Mouse (Mus musculus) lung, postnatal 10 days (tissue): ENCODE measurements around the gene Abat.
A peak's percentile ranks its signal among the peaks of the same experiment; 100 is the strongest.
"Not testable (repeated sequence)": the region's sequence is repeated elsewhere in the genome, so short reads cannot be mapped to it uniquely, and the experiment has no call there.

Source experiments
- DNase-seq: peaks from one replicate; pipeline ENCODE4 v3.0.0; 2021

Abat gene

DNA sequence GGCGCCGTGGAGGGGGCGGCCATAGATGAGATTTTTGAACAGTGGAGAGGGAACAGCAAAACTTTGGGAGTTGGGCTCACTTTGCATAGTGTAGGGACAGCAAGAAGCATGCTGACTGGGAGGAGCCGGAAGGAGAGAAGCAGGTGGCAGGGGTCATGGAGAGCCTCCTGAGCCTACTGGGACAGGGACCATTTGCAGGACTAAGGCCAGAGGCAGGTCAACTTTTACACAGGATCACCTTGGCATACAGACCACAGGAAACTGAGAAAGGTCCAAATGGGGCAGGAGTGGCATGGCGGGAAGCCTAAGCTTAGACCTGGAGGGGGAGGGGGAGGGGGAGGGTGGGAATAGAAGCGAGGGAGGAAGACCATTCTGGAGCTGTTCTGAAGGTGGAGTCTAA, 20.2 kb downstream of the Abat start:
- no peak for DNase-seq

DNA sequence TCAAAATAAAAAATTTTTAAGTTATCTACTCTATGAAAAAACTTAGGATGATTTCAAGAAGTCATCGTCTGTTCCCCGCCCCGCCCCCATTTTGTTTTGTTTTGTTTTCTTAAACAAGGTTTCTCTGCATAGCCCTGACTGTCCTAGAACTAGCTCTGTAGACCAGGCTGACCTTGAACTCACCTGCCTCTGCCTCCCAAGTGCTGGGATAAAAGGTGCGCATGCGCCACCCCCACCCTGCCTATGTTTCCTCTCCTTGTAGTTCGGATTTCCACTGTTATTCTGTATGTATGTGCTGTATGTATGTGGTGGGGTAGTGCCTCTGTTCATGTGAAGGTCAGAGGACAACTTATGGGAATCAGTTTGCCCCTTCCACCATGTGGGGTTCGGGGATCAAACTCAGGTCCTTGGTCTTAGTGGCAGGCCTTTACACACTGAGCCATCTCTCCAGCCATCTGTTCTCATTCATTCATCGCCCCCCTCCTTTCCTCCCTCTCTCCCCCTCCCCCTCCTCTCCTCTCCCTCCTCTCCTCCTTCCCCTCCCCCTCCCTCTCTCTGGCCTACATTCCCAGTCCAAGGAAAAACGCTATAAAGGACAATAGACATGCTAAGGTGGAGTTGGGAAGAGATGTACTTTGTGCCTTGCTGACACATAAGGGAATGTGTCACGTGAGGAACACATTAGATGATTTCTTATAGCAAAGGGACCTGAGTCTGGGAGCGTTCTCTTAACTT, 21.4 kb downstream of the Abat start:
- DNase-seq: no peak

DNA sequence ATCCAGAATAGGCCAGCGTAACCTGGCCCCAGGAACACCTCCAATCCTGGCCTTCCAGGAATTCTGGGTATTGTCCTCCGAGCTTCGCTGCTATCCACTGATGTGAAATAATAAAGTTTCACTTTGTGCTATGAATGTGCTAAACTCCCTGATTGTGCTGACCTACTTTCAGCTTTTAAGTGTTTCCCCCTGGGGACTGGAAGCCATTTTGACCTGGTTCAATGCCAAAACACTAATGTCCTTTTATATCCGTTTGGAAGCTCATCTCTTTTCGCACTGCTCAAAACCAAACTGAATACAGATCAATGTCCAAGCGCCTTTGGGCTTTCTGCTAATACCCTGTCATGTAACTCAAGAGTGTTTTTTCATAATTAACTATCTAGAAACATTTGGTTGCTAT, 22.2 kb downstream of the Abat start:
- peak; percentile 19 for DNase-seq

DNA sequence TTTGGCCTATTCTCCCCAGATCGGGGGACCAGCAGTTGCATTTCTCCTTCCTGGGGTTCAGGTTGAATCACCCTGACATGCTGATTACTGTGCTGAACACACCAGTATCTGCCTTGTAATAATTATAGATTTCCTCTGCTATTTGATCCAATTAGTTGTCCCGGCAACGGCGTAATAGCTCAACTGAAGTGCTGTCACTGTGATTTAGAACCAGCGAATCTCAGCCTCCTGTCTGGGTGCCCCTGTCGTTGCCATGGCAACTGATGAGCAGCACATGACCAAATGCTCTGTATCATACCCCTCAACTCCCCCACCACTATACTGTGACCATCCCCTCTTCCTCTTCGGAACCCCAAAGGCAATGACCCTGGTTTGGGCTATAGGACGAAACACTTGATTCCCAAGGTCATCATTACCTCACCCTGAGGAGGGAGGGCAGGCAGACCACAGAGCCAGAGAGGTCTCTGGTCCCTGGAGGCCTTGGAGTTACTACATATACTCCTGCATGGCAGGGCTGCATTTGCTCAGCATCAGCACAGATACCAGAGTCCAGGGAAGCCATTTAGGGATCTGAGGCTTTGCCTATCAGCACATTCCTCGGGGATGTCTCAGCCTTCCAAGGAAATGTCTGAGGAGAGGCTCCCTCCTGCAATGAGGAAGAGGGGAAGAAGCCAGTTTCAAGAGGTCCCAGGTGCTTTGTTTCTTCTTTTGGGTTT, 26.1 kb downstream of the Abat start:
- no peak for DNase-seq

DNA sequence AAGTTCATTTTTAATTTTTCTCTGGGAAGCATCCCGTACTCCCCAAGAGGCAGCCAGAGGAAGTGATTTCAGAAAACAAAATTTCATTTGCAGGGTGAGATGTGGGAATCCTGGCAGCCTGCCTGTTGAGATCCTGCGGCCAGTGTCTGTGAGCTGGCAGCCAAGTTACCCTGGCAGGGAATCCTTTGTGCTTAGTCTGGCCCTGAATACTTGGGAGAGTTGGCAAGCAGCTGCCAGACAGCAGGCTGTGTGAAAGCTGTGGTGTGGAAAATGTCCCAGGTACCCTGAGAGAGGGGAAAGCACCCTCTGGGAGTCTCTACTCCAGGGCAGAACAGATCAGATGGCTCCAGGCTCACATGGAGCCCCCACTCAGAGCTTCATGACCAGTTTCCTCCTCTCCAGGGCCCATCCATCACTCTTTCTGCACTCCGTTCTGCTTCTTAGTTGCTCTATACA, 27.7 kb downstream of the Abat start:
- DNase-seq: peak; percentile 84

DNA sequence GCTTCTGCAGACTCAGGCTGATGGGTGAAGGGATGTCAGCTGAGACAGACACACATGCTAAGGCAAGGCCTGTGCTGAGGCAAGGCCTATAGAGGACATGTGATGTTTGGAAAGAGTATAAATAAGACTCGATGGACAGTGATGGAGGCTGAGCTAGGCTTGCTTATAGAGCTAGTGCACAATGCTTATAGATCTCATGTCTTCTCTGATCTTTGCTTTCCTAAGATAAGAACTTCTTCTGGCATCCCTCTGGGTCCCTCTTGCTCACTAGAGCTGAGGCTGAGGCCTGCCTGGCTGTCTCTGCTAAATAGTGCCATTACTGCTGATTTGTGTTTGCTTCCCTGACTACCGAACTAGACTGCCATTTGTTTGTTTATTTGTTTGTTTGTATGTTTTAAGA, 34.6 kb downstream of the Abat start:
- no peak for DNase-seq

DNA sequence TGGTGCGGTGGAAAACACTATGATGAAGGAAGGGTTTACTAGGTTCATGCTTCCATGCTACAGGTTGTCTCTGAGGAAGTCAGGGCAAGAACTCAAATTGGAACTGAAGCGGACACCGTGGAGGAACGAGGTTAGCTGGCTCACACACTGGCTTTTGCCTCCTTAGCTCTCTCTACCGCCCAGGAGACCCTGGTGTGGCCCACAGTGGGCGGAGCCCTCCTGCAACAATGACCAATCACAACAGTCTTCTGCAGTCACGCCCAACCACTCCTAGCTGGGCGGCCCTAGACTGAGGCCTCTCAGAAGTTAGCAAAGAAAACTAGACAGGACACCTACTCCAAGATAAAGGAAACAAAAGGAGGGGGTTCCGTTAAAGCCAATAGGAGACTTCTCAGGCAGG, 36.3 kb downstream of the Abat start:
- no peak for DNase-seq

DNA sequence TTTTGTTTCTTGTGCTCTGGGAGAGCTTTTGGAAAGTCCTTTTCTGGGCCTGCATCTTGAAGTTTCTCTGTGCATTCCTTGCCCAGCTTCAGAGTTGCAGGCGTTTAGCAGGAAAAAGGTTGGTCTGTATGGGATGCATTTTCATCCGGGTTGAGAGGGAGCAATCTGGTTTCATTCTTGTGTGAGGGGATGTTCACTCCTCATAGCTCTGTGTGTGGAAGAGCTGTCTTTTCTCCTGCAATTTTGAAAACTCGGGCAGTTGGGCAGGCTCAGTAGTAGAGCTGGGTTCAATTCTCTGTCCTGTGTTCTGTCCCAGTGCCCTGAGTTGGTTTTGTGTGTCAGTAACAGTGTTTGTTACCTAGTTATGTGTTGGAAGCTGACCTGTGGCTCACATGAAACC, 41.1 kb downstream of the Abat start:
- no peak for DNase-seq

DNA sequence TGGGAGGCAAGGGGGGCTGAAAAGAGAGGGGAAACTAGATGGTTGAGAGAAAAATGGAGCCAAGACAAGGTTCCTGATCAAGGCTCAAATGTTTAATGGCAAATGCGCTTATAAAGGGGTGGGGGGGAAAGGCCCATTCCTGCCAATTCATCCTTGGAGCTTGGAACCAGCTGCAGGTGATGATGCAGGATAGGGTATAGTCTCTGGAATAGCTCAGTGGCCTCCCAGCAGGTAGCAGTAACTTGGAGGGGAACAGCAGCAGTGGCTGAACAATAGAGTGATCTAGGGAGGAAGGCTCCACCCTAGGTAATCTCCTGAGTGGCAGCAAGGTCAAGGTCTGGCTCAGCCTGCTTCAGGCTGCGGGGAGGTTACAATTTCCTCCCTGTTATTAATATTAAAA, 41.5 kb downstream of the Abat start:
- not testable (repeated sequence) for DNase-seq

DNA sequence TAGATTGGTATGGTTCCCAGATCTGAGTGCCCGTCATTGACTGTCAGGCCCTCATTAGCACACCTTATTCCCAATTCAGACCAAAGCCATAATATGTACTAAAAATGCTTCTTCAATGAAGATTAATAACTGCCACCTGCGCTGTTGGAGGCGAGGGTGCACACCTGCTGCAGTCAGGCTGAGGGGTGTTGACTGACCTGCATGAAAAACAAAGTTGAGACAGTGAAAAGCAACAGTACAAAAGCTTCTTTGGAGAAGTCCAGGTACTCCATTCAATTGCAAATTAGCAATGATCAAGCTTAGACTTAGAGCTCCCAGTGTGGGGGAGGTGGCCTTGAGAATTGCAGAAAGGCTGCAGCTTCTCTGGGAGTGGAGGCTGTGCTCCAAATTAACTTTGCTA, 42.1 kb downstream of the Abat start:
- DNase-seq: not testable (repeated sequence)

DNA sequence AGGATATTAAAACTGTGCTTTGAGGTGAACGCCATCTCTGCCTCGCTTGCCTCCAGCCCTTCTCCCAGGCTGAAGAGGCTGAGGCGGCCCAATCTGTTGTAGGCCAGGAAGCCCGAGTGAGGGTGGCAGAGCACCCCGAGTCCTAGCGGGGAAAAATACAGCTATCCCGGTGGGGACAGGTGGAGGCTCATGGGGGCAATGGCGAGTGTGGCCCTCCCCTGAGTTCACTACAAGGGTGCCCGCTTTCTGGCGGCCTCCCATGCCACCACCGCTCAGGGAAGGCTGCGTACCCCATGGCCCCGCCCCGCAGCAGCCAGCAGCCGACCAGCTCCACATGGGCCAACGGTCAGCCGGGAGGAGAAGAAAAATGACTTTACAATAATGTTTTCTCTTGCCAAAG, 46.9 kb downstream of the Abat start:
- DNase-seq: no peak

DNA sequence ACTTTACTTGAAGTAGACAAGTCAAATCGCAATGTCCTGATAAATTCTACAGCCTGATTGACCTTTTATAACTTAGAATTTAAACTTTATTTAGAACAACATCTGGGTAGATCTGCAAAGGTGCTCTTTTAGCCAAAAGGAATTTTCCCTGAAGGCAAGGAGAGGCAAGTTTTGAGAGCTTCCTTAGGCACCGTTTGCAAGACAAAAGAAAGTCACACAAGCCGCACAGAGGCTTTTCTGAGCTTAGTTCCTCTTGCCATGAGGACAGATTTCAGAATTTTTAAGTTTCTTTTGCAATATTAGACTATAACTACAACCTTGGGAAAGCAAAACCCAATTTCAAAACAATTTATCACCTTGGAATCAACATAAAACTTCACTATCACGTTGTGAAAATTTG, 47.9 kb downstream of the Abat start:
- DNase-seq: not testable (repeated sequence)

DNA sequence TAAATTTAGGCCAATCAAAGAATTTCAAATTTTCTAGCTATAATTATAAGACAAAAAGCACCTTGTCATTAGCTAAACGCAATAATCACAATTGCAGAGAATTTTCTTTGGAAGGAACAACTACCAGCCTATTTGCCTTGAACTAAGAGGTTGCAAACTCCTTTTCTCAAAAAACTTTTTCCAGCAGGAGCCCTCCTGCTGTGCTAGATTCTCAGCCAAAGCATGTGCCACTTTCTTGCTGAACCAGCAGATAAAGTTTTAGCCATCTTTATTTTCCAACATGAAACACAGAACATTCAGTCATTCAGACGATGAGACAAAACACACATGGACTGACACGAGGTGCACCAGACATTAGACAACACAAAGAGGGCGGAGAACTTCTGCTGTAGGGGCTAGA, 48.6 kb downstream of the Abat start:
- DNase-seq: not testable (repeated sequence)

DNA sequence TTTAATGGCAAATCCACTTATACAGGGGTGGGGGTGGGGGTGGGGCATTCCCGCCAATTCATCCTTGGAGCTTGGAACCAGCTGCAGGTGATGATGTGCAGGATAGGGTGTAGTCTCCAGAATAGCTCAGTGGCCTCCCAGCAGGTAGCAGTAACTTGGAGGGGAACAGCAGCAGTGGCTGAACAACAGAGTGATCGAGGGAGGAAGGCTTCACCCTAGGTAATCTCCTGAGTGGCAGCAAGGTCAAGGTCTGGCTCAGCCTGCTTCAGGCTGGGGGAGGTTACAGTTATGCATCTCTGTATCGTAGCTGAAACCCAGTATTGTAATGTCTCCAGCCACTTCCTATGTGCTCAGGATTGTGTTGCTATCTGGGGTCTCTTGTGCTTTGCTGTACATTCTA, 49.6 kb downstream of the Abat start:
- not testable (repeated sequence) for DNase-seq

DNA sequence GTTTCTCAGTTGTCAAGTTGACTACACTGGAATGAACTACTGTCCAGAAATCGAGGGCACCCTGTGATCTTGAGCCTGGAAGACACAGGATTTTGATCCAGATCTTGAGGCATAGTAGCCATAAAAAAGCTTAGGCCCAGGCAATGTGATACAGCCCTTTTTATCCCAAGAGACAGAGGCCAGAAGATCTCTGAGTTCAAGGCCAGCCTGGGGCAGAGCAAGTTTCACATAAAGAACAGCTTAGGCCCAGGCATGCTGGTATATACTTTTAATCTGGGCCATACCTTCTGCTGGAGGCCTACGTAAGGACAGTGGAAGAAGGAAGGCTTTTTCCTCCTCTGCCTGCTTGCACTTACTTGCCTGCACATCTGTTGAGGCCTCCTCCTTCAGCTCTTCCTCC, 51.6 kb downstream of the Abat start:
- no peak for DNase-seq

DNA sequence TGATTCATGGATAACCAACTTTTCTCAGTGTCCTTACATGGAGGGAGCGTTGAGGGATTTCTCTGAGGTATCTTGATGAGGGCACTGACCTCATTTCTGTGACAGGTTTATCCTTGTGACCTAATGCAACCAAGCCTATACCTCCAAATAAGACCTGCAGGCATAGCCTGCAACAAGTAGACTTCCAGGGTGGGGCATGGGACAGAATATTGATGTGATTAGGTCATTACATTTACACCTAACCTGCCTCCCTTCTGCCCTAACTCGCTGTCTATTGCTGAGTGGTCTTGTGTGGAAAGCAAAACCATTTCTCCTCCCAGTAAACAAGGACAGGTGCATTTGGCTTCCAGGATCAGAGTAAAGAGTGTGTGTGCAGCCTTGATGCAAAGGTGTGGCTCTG, 52.3 kb downstream of the Abat start:
- no peak for DNase-seq

DNA sequence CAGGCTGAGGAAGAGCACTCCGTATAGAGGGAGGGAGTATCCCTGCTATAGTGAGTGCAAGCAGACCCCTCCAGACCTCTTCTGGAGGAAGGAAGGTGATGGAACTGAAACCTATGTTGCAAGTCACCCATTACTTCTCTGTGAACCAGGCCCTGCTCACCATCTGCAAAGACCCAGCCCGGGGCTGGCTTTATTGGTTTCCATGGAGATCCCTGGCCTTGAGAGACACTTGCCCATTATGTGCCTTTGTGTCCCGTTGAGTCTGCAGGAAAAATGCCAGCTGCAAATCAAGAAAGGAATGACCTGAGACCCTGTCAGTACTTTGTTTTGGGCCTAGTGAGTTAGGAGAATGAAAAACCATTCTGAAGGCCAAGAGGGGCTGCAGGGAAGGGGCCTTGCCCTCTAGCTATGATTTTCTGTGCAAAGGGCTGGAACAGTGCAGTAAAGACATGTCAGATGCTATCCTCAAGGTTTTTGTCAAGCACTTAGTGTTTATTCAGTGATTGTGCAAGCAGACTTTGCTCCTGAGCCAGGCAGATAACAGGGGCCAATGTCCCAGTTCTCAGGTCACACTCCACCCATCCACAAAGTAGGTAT, 53.0 kb downstream of the Abat start:
- no peak for DNase-seq

DNA sequence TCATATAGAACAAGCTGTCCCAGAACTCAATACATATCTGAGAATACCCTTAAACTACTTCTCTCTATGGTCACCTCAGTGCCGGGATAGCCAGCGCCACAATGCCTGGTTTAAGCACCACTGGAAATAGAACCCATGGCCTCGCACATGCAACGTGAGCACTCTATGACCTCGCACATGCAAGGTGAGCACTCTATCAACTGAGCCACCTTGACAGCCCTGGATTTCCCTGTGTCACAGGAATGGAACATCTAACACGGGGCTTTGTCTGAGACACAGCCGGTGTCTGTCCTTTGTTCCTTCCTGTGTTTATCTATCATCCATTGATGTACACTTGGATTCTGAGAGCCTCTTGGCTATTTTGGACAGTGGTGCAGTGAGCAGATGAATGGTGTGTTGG, 55.7 kb downstream of the Abat start:
- no peak for DNase-seq

DNA sequence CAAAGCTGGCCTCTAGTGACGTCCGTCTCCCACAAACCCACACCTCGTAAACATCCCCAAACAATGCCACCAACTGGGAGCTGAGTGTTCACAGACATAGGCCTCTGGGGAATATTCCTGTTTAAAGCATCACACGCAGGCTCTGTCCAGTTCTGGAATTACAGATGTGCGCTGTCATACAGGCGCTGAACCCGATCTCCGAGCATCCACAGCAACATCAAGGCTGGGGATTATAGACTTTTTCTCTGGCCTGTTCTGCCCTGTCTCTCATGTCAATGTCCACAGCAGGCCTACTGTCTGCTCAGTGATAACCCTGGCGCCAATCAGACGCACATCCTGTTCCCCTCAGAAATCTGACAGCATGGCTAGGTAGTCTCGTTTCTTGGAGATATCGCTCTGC, 57.1 kb downstream of the Abat start:
- DNase-seq: no peak

DNA sequence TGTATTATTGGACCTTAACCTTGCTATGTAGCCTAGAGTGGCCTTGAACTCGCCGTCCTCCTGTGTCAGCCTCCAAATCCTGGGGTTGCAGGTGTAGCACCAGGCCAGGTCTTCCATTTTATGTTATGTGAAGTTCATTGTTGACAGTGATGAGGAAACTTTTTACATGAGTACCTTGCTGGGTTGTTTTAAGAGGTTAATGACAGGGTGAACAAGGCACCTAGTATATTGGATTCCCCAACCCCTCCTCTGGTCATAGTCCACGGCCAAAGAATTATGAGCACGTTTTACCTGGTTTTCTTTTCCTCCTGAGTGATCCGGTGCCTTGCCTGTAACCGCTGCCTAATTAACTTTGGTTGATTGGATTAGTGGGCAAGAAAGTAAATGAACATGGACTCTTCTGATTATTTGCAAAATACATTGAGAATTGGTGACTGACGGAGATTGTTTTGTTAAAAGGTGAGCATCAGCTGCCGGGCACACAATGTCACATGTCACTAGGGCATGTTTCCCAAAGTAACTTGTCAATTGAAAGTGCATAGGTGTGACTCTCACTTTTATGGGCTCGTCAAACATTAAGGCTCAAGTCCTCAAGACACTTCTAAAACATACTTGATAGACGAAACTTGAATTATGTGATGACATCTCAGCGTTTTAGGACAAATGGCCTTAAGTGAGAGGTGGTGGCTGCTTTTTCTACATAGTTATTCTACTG, 57.8 kb downstream of the Abat start:
- DNase-seq: no peak

DNA sequence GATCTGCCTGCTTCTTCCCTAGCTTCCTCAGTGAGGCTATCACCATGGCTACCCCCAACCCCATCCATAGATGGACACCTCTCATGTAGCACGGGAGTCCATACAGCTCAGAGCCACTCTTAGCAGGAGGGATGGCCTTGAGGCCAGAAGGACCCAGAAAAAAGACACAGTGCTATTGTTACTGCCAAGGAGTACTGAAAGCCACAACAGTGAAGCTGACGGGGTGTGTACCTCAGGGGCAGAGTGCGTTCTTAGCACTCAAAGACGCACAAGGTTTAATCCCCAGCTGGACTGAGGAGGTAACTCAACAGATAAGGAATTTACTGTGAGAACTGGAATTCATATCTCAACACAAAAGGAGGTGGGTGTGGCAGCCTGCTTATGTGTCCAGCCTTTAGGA, 59.8 kb downstream of the Abat start:
- no peak for DNase-seq

DNA sequence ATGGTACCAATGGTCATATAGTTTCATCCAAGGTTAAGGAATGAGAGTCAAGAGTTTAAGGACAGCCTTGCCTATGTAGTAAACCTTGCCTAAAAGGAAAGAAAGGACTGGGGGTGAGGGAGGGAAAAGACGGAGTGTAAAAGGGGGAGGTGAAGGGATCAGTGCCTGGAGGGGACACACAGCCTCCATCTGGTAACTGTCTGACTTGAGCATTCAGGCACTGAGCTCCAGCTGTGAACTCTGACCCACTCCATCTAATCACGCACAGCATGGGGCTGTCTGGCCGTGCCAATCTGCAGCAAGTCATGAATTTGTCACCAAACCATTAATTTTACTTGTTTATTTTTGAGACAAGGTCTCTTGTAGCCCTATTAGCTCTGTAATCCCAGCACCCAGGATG, 60.5 kb downstream of the Abat start:
- peak; percentile 7 for DNase-seq

DNA sequence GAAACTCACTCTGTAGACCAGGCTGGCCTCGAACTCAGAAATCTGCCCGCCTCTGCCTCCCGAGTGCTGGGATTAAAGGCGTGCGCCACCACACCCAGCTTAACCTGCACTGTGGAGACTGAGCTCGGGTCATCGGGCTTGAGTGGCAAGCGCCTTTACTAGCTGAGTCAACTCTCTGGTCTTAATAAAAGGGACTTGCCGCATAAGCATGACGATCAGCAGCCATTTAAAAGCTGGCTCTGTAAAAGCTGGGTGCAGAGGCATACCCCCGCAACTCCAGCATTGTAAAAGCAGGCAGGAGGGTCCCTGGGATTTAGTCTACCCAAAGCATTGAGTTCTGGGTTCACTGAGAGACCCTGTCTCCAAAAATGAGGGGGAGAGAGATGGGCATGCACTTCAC, 61.1 kb downstream of the Abat start:
- no peak for DNase-seq

DNA sequence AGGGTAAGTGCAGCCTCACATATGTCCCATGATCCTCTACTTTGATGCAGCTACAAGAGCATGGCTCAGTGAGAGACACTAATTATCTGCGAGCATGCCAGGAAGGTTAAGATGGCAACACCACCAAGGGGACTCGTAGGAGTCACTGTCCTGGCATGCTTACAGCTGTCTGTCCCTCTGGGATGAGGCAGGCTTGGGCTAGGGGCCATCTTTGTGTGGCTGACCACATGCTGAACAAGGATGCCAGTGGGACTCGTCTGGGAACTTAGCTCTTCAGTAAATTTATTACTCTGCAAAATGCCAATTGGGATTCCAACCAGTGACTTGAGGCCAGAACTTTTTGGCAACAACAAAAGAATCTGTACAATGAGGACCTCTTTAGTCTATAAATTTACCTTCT, 62.9 kb downstream of the Abat start:
- DNase-seq: no peak
